Mouse (Mus musculus) heart, adult 2 months (tissue): ENCODE data around the gene Hmgn1. TPM values are rescaled to one million over a fixed set of nuclear protein-coding genes. Genes with fewer than 3 reads are reported as not detected.
A peak's percentile ranks its signal among the peaks of the same experiment; 100 is the strongest.

Source experiments
- DNase-seq, 2 experiments: peaks; one replicate each; pipeline ENCODE4 v3.0.0; 2021
- H3K27ac ChIP-seq: fragments of 200-600 bp; 2 replicates; pipeline ENCODE4 v1.8.1; 2022
- H3K27me3 ChIP-seq: fragments of 200-500 bp; 2 replicates; pipeline ENCODE4 v1.6.1; 2012; ENCODE audit warnings: mild to moderate bottlenecking, low read length, inconsistent platforms, mixed read lengths; ENCODE audit not compliant: control insufficient read depth, insufficient read depth
- H3K36me3 ChIP-seq: fragments of 200-500 bp; 2 replicates; pipeline ENCODE4 v1.6.1; 2012; ENCODE audit warnings: low read length, inconsistent platforms; ENCODE audit not compliant: control insufficient read depth, insufficient read depth
- H3K4me1 ChIP-seq: fragments of 200-500 bp; 2 replicates; pipeline ENCODE4 v1.6.1; 2011; ENCODE audit warnings: low read length; ENCODE audit not compliant: control insufficient read depth, insufficient read depth
- H3K4me3 ChIP-seq: fragments of 200-600 bp; 2 replicates; pipeline ENCODE4 v1.8.1; 2022
- H3K79me2 ChIP-seq: fragments of 200-500 bp; replicated peaks from 2 replicates; pipeline ENCODE4 v1.6.1; 2012; ENCODE audit warnings: mild to moderate bottlenecking, inconsistent platforms, low read length, moderate library complexity, mixed read lengths; ENCODE audit not compliant: control insufficient read depth, insufficient read depth
- H3K9ac ChIP-seq: fragments of 200-500 bp; 2 replicates; pipeline ENCODE4 v1.6.1; 2012; ENCODE audit warnings: low read depth, mild to moderate bottlenecking, control low read depth, inconsistent platforms, low read length, mixed read lengths
- CTCF ChIP-seq: fragments of 200-600 bp; IDR thresholded peaks from 2 replicates; pipeline ENCODE4 v1.8.1; 2022; ENCODE audit warnings: antibody characterized with exemption, mild to moderate bottlenecking, moderate library complexity
- EP300 ChIP-seq: fragments of 200-500 bp; IDR thresholded peaks from 2 replicates; pipeline ENCODE4 v1.6.1; 2011; ENCODE audit warnings: low read depth, low read length, control low read depth; ENCODE audit not compliant: insufficient read depth
- POLR2A ChIP-seq: fragments of 200-500 bp; IDR thresholded peaks from 2 replicates; pipeline ENCODE4 v1.6.1; 2011; ENCODE audit warnings: mild to moderate bottlenecking, low read depth, low read length, control low read depth; ENCODE audit not compliant: insufficient read depth
- WGBS: fragments of 180-500 bp; shearing (Covaris S2); methylation state at CpG from one replicate; pipeline ENCODE4 v1.1.7; 2018; 5-methylcytosine and 5-hydroxymethylcytosine counted together
- intact Hi-C: fragments of 180-260 bp; cut with DNase I; formaldehyde crosslinking; loops from one replicate; pipeline ENCODE4 v1.15.1; 2025
- polyA plus RNA-seq: library from polyadenylated mRNA; depleted of rRNA; stranded (reverse); fragments of >200 nt; gene quantifications from 2 replicates; pipeline ENCODE4 v1.2.3, GENCODE M21; 2012; rRNA removed
- total RNA-seq, 2 experiments: library from RNA; stranded (reverse); gene quantifications; 2 replicates each; pipeline ENCODE4 v1.2.3; 2021

Gene Hmgn1
- total and polyA plus RNA-seq, 3 experiments, result 14.6 to 53.1 (median 47.9) TPM

DNA sequence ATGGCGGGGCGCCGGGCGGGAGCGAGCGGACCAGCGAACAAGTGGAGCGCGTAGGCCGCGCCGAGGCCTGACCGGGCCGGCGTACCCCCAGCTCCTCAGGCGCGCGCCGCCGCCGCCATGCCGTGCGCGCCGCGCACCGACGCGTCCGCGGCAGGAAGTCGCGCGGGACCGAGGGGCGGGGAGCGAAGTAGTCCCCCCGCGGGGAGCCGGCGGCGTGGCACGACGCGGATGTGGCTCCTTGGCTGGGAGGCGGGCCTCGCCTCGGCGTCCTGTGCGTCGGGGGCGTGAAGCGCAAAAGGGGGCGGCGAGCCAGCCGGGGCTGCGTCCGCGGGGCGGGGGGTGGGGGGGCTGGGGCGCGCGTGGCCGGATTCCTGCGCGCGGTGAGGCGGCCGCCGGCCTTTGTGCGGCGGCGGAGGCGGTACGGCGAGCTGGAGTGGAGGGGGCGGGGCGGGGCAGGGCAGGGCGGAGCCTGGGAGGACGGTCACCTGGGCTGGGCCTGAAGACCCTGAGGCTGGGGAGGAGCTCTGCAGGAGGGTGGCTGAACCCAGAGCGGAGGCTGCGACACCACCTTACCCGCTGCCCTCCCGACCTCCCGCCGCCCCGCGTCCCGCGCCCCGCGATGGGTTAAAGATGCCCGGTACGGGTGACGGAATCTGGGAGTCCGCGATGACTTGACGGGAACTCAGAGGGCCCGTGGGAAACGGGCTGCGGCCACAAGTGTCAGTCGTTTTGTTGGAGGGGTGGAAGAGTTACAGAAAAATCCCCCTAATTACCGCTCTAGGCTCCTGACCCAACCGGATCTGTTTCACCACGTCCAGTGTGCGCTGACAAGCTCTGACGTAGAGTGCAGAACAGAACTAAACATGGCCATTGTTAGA, 45.0 kb downstream of the Hmgn1 start, which contains the start of gene Brwd1:
Brwd1 (minus strand) TSS at position 226 of the 878 bp plus-strand sequence.
- H3K36me3 ChIP-seq, result peaks cover 6% of the 10 kb centered on the region; the same call in 1 of the 2 replicates
- intact Hi-C loops, result loop anchor here (1.0 to 5.0 kb wide), 4 partner anchors 46 to 110 kb away; partner anchors contain the start of genes Lca5l, Psmg1 and Wrb
- H3K27me3 ChIP-seq, result no peaks in the 10 kb centered on the region

DNA sequence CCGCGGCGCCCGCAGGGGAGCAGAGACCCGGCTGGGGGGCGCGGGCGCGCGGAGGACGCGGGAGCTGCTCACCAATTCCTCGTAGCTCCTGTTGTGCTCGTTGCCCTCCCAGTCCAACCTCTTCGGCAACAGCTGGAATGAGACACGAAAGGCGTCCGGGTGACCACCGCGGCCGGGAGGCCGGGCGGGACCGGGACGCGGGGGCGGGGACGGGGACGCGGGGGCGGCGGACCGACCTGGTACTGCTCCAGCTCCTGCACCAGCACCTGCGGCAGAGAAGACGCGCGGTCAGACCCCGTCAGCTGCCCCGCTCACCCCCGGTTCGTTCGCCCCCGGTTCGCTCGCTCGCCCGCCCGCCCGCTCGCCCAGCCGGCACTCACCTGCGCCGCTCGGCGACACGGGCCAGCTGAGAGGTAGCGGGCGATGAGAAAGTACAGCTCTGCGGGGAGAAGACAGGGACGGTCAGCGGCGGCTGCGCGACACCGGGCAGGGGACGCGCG, 45.7 kb downstream of the Hmgn1 start:
- WGBS, result 1% methylated on average over 68 of the region's 68 CpGs
- intact Hi-C loops, result loop anchor here (1.0 to 5.0 kb wide), 4 partner anchors 47 to 111 kb away; partner anchors contain the start of genes Lca5l, Psmg1 and Wrb

More for the DNA sequence above, 45.0 kb downstream of the Hmgn1 start, which contains the start of gene Brwd1:
- 1% methylated on average over 84 of the region's 107 CpGs for WGBS
- peak within 1 kb of the TSS; percentile 98 for H3K27ac ChIP-seq
- peak within 1 kb of the TSS; percentile 76 for H3K4me3 ChIP-seq
- DNase-seq, result peak; percentile 93 to 95
- peak within 1 kb of the TSS; percentile 99 for H3K9ac ChIP-seq
- TF ChIP-seq POLR2A (peak; percentile 89), CTCF (no peak), EP300 (0 out of 2 replicates have a peak, but pooled peaks have one; percentile 4)
- H3K79me2 ChIP-seq, result peaks cover 5% of the 10 kb centered on the region
- peaks cover 4% of the 10 kb centered on the region; the same call in 1 of the 2 replicates for H3K4me1 ChIP-seq

DNA sequence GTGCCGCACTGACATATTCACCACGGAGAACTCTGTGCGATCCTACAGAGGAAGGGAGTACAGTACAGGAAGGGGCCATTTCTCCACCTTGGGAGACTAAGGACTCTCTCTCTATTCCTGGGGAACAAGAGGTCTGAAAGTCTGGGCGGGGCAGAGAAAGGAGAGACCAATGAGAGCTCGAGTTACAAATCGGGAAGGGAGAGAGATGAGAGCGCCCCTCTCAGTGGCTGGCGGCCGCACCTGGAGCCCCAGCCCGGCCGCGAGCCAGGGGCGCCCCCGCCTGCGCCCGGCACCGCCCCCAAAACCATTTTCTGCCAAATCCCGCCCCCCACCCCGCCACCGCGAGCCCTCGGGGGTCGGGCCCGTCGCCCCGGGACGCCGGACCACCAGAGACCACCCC, 46.2 kb downstream of the Hmgn1 start:
- intact Hi-C loops, result loop anchor here (5.0 kb wide), 1 partner anchor 111 kb away; the partner anchor contains the start of gene Lca5l
- Histone ChIP-seq H3K9ac (peak overlapping the region; percentile 99), H3K27me3 (no peaks in the 10 kb centered on the region), H3K27ac (peak overlapping the region; percentile 98), H3K36me3 (peaks cover 7% of the 10 kb centered on the region), H3K4me3 (peak overlapping the region; percentile 76), H3K79me2 (peaks cover 5% of the 10 kb centered on the region), H3K4me1 (peaks cover 4% of the 10 kb centered on the region; the same call in 1 of the 2 replicates)
- peak; percentile 93 to 95 for DNase-seq
- WGBS, result 0% methylated on average over 24 of the region's 28 CpGs
- TF ChIP-seq CTCF (no peak), POLR2A (no peak)

More for the DNA sequence above, 45.7 kb downstream of the Hmgn1 start:
- Histone ChIP-seq H3K27ac (peak overlapping the region; percentile 98), H3K4me3 (peak overlapping the region; percentile 76), H3K9ac (peak overlapping the region; percentile 99), H3K4me1 (peaks cover 4% of the 10 kb centered on the region; the same call in 1 of the 2 replicates), H3K79me2 (peaks cover 5% of the 10 kb centered on the region), H3K36me3 (peaks cover 6% of the 10 kb centered on the region; the same call in 1 of the 2 replicates), H3K27me3 (no peaks in the 10 kb centered on the region)
- DNase-seq, result no peak
- TF ChIP-seq CTCF, result no peak
- no peak for TF ChIP-seq POLR2A
- TF ChIP-seq EP300, result no peak

DNA sequence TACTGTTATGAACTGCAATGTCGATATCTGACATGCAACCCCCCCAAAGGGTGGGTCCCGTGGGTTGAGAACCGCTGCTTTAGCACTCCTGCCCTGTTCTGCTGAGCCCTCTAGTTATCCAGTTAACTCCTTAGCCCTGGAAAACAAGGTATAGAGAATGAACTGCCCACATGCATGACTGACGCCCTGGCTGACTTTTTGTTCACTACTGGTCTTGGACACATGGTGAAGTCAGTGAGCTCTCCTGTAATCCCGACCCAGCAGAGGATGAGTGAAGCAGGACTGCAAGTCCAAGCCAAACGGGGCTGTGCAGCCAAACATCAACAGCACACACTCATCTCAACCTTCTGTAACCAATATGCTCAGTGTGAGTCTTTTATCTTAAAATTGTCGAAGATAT, 47.0 kb downstream of the Hmgn1 start:
- no peak for TF ChIP-seq CTCF
- DNase-seq, result no peak
- Histone ChIP-seq H3K27ac (no peak overlapping the region), H3K4me1 (peaks cover 4% of the 10 kb centered on the region; the same call in 1 of the 2 replicates), H3K79me2 (peaks cover 5% of the 10 kb centered on the region), H3K36me3 (peaks cover 12% of the 10 kb centered on the region), H3K9ac (no peak overlapping the region), H3K27me3 (no peaks in the 10 kb centered on the region), H3K4me3 (no peak overlapping the region; the same call in 1 of the 2 replicates)
- intact Hi-C loops, result loop anchor here (5.0 kb wide), 1 partner anchor 112 kb away; the partner anchor contains the start of gene Lca5l
- WGBS, result 65% methylated on average over 7 of the region's 7 CpGs

Other genes starting within 250 kb of the Hmgn1 start
- gene Psmg1, start 136.8 kb downstream of the Hmgn1 start, total RNA-seq, result 10 to 100 TPM; 24.7 to 25.0 TPM
- 24.4 and 40.0 TPM in 2 replicates for gene Psmg1, start 136.8 kb downstream of the Hmgn1 start, polyA plus RNA-seq
- 10 to 100 TPM; 65.5 to 88.7 TPM for gene Brwd1, start 45.2 kb downstream of the Hmgn1 start, total RNA-seq
- gene Brwd1, start 45.2 kb downstream of the Hmgn1 start, polyA plus RNA-seq, result 24.4 and 43.8 TPM in 2 replicates
- gene Wrb, start 17.7 kb upstream of the Hmgn1 start, total RNA-seq, result 10 to 100 TPM; 16.1 to 18.9 TPM
- gene Wrb, start 17.7 kb upstream of the Hmgn1 start, polyA plus RNA-seq, result 32.6 and 32.7 TPM in 2 replicates
- under 1 TPM; 0.34 to 0.39 TPM for gene Lca5l, start 64.5 kb upstream of the Hmgn1 start, total RNA-seq
- gene Lca5l, start 64.5 kb upstream of the Hmgn1 start, polyA plus RNA-seq, result 0.37 and 0.38 TPM in 2 replicates
- gene Sh3bgr, start 72.7 kb upstream of the Hmgn1 start, total RNA-seq, result 100 to 1,000 TPM; 298 to 308 TPM
- 313 and 426 TPM in 2 replicates for gene Sh3bgr, start 72.7 kb upstream of the Hmgn1 start, polyA plus RNA-seq
- gene B3galt5, start 108.1 kb upstream of the Hmgn1 start, total RNA-seq, result not detected
- 0.03 TPM in 1 of 2 replicates, not detected in the other for gene B3galt5, start 108.1 kb upstream of the Hmgn1 start, polyA plus RNA-seq